Mouse (Mus musculus) erythroblast, adult 5-6 weeks (primary cell): ENCODE measurements around the gene Tm9sf4. TPM values are rescaled to one million over a fixed set of nuclear protein-coding genes. Genes with fewer than 3 reads are reported as not detected.

Experiments used
- ATAC-seq: replicated peaks from 2 replicates; pipeline ENCODE4 v1.8.0; 2016; ENCODE audit warnings: moderate number of reproducible peaks, mild to moderate bottlenecking, moderate TSS enrichment, inconsistent platforms; ENCODE audit not compliant: poor library complexity, low FRiP score, severe bottlenecking
- total RNA-seq, 2 experiments: library from RNA; stranded (forward) in 1 of 2; stranded (reverse) in 1 of 2; fragments of 150-400 nt in 1 of 2; fragments of 200-764, 138-1000 nt in 1 of 2; gene quantifications; 2 replicates each; pipeline versions ENCODE4 v1.2.3 to v1.2.4; 2015 to 2017; ENCODE audit warnings: low replicate concordance in 2 of 2

Gene Tm9sf4
- total RNA-seq (2015; ENCODE audit: low replicate concordance) (16.9 and 19.2 TPM in 2 replicates), total RNA-seq (2017; ENCODE audit: low replicate concordance) (14.9 and 23.3 TPM in 2 replicates)

DNA sequence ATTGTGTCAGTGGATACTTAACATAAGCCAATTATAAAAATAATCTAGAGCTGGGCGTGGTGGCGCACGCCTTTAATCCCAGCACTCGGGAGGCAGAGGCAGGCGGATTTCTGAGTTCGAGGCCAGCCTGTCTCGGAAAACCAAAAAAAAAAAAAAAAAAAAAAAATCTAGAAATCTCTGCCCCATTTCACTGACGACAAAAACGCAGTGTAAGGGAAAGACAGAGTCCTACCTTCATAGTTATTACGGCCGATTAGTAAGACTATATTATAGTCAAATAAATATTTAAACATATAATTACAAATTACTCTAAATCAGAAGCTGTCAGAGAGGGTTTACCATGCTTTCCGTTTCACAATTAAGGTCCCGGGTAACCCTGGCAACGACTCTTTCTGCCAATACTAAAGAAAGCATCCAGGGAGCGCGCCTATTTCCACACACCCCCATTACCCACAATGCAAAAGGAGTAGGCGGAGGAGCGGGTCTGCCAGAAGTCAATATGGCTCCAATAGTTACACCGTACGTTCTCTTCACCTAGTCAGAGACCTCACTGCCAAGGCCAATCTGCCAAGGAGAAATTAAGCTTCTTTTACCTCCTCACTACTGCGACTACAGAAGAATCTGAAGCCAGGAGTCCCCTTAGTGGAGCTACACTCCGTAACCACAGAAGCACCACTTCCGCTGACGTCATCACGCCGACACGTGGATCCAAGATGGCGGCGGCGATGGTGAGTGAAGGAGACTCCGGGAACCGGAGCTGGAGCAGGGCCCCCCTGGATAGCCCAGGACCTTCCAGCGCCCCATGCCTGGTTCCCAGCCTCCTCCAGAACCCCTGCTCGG lies at the start of gene Tm9sf4:
TSS of gene Tm9sf4 (plus strand) at position 460 of the 840 bp plus-strand sequence.
- ATAC-seq: peak; percentile 97

DNA sequence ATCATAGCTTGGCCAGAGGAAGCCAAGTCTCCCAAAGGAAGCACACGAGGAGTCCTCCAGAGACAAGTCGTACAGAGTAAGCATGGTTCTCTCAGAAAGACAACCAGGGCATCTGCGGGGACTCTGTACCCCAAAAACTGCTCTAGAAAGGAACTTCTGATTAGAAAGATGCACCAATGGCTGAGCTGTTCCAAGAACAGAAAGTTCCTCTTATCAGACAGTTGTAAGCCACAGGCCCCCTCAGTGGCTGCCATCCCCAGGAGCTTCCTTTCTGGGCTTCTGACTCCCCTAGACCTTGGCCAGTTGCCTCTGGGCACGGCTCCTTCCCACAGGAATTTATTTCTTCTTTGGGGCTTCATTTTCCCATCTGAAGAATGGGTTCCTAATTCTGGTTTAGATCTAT lies 45.4 kb upstream of the Tm9sf4 start:
- no peak for ATAC-seq

GRCm38 (mm10) chr2:153117051-153117486 lies 44.0 kb upstream of the Tm9sf4 start:
- no peak for ATAC-seq

DNA sequence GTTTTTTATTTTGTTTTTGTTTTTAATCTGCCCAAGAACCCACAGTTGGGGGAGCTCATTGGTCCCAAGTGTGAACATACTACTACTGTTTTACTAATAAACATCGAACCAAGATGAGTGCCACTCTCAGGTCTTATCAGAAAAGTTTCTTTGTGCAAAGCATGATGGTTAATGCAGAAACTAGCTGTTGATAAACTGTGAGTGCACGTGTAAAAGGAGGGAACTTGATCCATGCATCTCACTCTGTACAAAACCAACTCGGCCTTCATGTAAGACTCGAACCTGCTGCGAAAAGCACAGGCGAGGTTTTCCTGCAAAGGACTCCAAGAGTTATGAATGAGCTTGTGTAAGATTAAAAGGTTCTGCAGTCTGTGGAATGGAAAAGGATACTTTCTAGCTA lies 41.6 kb upstream of the Tm9sf4 start:
- no peak for ATAC-seq

DNA sequence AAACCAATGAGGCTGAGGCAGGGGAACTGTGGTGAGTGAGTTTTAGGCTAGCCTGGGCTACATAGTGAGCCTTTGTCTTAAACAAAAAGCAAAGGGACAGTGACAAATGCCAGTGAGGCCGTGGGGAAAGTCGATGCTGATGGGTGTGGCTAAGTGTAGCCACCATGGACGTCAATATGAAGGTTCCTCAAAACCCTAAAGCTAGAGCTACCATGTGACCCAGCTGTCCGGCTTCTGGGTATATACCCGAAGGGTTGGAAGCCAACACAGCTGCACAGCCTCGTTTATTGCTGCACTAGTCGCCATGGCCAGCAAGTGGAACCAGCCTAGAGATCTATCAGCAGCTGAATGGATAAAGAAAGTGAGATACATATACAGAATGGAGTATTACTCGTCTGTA lies 41.0 kb upstream of the Tm9sf4 start:
- no peak for ATAC-seq

- no peak for ATAC-seq
These were observed 39.1 kb upstream of the Tm9sf4 start for GRCm38 (mm10) chr2:153121821-153122615.

GRCm38 (mm10) chr2:153122701-153123100 lies 38.4 kb upstream of the Tm9sf4 start:
- no peak for ATAC-seq

- ATAC-seq: no peak
These were observed 35.2 kb upstream of the Tm9sf4 start for GRCm38 (mm10) chr2:153125875-153126274.

DNA sequence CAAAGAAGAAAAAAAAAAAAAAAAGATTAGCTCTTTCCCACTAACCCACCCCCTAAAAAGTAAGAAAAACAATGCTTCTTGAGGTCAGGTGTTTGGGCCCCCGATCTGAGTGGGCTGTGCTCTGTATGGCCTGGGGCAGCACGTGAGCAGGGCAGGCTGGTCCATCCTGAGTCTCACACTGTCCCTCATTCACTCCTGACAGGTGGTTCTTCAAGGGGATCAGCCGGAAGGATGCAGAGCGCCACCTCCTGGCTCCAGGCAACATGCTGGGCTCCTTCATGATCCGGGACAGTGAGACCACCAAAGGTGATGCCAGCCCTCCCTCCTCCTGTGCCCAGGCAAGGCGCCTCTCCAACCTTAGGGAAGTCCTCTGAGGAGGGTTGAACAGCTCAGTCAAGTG lies 30.1 kb upstream of the Tm9sf4 start:
- ATAC-seq: no peak

GRCm38 (mm10) chr2:153134237-153134636 lies 26.9 kb upstream of the Tm9sf4 start:
- ATAC-seq: 0 out of 2 replicates have a peak, but pooled peaks have one; percentile 31

GRCm38 (mm10) chr2:153136211-153136610 lies 24.9 kb upstream of the Tm9sf4 start:
- no peak for ATAC-seq

DNA sequence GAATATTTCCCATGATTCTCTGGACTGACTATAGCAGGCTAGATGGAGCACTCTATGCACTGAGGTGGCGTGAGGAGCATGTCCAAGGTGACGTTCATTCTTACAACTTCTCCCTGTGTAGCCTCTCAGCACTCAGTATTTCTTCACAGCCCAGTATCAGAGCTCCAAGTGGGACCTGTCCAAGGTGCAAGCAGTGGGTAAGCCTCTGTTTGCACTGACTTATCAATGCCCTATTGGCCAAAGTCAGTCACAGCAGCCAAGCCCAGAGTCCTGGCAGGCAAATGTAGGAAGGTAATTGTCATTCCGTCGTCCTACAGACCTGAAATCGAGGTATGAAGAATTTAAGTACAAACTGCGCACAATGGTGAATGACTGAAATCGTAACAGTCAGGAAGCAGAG lies 21.9 kb upstream of the Tm9sf4 start:
- no peak for ATAC-seq

GRCm38 (mm10) chr2:153139996-153140613 lies 21.0 kb upstream of the Tm9sf4 start:
- no peak for ATAC-seq

DNA sequence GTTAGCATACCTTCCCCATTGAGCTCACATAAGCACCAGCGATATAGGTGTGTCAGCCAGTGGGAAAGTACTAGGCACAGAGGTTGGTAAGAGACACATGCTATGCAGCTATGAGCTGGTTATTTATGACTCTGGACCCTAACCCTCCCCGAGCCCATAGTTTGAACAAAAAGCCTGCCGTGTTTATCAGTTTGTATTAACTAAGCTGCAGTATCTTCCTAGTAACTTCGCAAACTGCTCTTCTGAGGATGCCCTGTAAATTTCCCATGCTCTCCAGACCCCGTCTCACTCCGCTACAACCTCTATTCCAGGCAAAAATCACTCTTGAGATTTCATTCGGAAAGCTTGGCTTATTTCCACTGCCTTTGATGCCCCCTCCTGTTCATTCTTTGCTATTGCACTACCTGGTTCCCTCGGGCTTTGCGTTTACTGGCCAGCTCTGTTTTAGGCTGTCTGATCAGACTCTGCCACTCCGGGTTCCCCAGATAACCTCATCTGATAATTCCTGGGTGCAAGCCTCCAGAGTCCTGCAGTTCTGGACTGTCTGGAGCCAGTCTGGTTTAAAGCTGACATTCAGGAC lies 18.4 kb upstream of the Tm9sf4 start:
- 0 out of 2 replicates have a peak, but pooled peaks have one; percentile 52 for ATAC-seq

DNA sequence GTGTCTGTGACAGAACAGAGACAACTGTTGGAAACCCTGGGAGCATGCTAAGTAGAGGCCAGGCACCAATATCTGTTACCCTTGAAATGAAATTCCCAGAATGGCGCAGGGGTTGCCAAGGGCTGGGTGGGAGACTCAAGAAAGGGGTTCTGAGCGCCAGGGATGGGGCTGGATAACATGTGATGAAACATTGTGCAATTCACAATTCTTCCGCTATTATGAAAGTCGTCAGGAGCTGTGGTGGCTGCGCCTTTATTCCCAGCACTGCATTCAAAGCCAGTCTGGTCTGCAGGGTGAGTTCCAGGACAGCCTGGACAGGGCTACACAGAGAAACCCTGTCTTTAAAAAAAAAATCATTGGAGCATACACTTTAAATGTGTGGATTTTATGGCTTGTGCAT lies 15.8 kb upstream of the Tm9sf4 start:
- no peak for ATAC-seq

GRCm38 (mm10) chr2:153147236-153147635 lies 13.9 kb upstream of the Tm9sf4 start:
- ATAC-seq: no peak

DNA sequence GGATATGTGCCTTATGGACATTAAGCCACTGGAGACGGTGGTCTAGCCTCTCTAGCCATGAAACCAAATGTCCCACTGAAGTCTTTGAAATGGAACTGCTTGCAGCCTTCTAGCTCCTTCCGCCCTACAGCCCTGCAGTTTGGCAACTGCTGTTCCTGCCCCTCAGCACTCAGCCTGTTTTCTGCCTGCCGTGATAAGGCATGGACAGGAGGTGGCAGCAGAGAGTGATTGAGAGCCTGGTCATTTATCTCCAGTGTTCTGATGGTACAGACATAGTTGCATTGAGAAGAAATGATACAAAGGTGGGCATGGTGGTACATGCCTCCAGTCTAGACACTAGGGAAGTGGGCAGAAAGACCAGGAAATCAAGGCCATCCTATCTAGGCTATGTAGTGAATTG lies 13.4 kb upstream of the Tm9sf4 start:
- peak; percentile 85 for ATAC-seq

GRCm38 (mm10) chr2:153149742-153150141 lies 11.4 kb upstream of the Tm9sf4 start:
- no peak for ATAC-seq

- no peak for ATAC-seq
These were observed 10.1 kb upstream of the Tm9sf4 start for GRCm38 (mm10) chr2:153151026-153151425.
